Mouse (Mus musculus) limb, embryonic 14.5 days (tissue): Measurements from ENCODE around the gene Spen. TPM values are rescaled to one million over a fixed set of nuclear protein-coding genes. Genes with fewer than 3 reads are reported as not detected.
A peak's percentile ranks its signal among the peaks of the same experiment; 100 is the strongest.

Experiments used
- ATAC-seq: fragments of 200-750 bp; cut with Nextera tagmentation; 2 replicates; pipeline ENCODE4 v1.8.0; 2017; ENCODE audit warnings: low read depth, moderate number of reproducible peaks, moderate TSS enrichment; ENCODE audit not compliant: low FRiP score
- DNase-seq: peaks from one replicate; pipeline ENCODE4 v3.0.0-alpha.2; 2015; ENCODE audit warnings: low spot score
- H3K27ac ChIP-seq: fragments of 300-500 bp; sonication (generic); replicated peaks from 2 replicates; pipeline ENCODE4 v1.5.1; 2014; ENCODE audit warnings: low read depth, mild to moderate bottlenecking, low read length, moderate library complexity, mixed read lengths
- H3K27me3 ChIP-seq: fragments of 300-500 bp; sonication (generic); 2 replicates; pipeline ENCODE4 v1.6.1; 2014; ENCODE audit warnings: low read length, mixed read lengths; ENCODE audit not compliant: control insufficient read depth, insufficient read depth
- H3K36me3 ChIP-seq: fragments of 300-500 bp; sonication (generic); 2 replicates; pipeline ENCODE4 v1.6.1; 2014; ENCODE audit warnings: mild to moderate bottlenecking, low read length, moderate library complexity, mixed read lengths; ENCODE audit not compliant: control insufficient read depth, insufficient read depth
- H3K4me1 ChIP-seq: fragments of 300-500 bp; sonication (generic); 2 replicates; pipeline ENCODE4 v1.6.1; 2014; ENCODE audit warnings: antibody characterized with exemption, low read length, mixed read lengths; ENCODE audit not compliant: control insufficient read depth, insufficient read depth
- H3K4me2 ChIP-seq: fragments of 300-500 bp; sonication (generic); replicated peaks from 2 replicates; pipeline ENCODE4 v1.6.1; 2014; ENCODE audit warnings: low read depth, mild to moderate bottlenecking, low read length, moderate library complexity; ENCODE audit not compliant: severe bottlenecking
- H3K4me3 ChIP-seq: fragments of 300-500 bp; sonication (generic); replicated peaks from 2 replicates; pipeline ENCODE4 v1.5.1; 2014; ENCODE audit warnings: low read length
- H3K9ac ChIP-seq: fragments of 300-500 bp; sonication (generic); 2 replicates; pipeline ENCODE4 v1.6.1; 2014; ENCODE audit warnings: mild to moderate bottlenecking, low read depth, low read length, moderate library complexity; ENCODE audit not compliant: severe bottlenecking
- H3K9me3 ChIP-seq: fragments of 300-500 bp; sonication (generic); 2 replicates; pipeline ENCODE4 v1.6.1; 2016; ENCODE audit warnings: low read length; ENCODE audit not compliant: control insufficient read depth
- POLR2A ChIP-seq: fragments of 200-500 bp; IDR thresholded peaks from 2 replicates; pipeline ENCODE4 v1.8.0; 2012; ENCODE audit warnings: inconsistent platforms, mild to moderate bottlenecking, moderate library complexity, borderline replicate concordance; ENCODE audit not compliant: insufficient read depth, insufficient read length; ENCODE audit errors: extremely low read depth
- WGBS: fragments of 180-500 bp; shearing (Covaris S2); extraction: QIAGEN DNeasy Blood & Tissue Kit; methylation state at CpG from one replicate; pipeline ENCODE4 v1.1.7; 2014; 5-methylcytosine and 5-hydroxymethylcytosine counted together
- polyA plus RNA-seq, 2 experiments: library from polyadenylated mRNA; depleted of rRNA in 1 of 2; stranded (reverse) in 1 of 2; unstranded in 1 of 2; fragments of >200 nt; fragmentation: Nextera tagmentation in 1 of 2; extraction: Ambion mirVana in 1 of 2; gene quantifications; 2 replicates each; pipeline versions ENCODE4 v1.2.1 to v1.2.3; 2012 to 2014

Spen gene
- polyA plus RNA-seq, 2 experiments: 13.1 to 15.9 TPM

GRCm38 (mm10) chr4:141576404-141576803, 38.0 kb upstream of the Spen start:
- H3K4me2 ChIP-seq: no peak overlapping the region
- ATAC-seq: no peak
- H3K36me3 ChIP-seq: peaks cover 39% of the 10 kb centered on the region
- no peaks in the 10 kb centered on the region for H3K27me3 ChIP-seq
- H3K9ac ChIP-seq: no peak overlapping the region
- no peak overlapping the region for H3K4me3 ChIP-seq
- no peak for DNase-seq
- 84% methylated on average over 11 of the region's 11 CpGs for WGBS
- no peak for TF ChIP-seq POLR2A
- no peak overlapping the region for H3K27ac ChIP-seq
- H3K9me3 ChIP-seq: no peaks in the 10 kb centered on the region
- peaks cover 10% of the 10 kb centered on the region for H3K4me1 ChIP-seq

GRCm38 (mm10) chr4:141574789-141575702, 36.6 kb upstream of the Spen start:
- no peaks in the 10 kb centered on the region for H3K27me3 ChIP-seq
- H3K9me3 ChIP-seq: no peaks in the 10 kb centered on the region
- no peak overlapping the region for H3K27ac ChIP-seq
- no peak overlapping the region for H3K4me3 ChIP-seq
- H3K4me2 ChIP-seq: peak overlapping the region; percentile 13; the same call in 1 of the 2 replicates
- H3K9ac ChIP-seq: no peak overlapping the region
- DNase-seq (peak; percentile 90), ATAC-seq (peak; percentile 83)
- peaks cover 26% of the 10 kb centered on the region for H3K36me3 ChIP-seq
- 35% methylated on average over 27 of the region's 27 CpGs for WGBS
- peaks cover 10% of the 10 kb centered on the region for H3K4me1 ChIP-seq
- TF ChIP-seq POLR2A: no peak

GRCm38 (mm10) chr4:141573359-141573966, 35.1 kb upstream of the Spen start:
- Histone ChIP-seq H3K4me3 (no peak overlapping the region), H3K9me3 (no peaks in the 10 kb centered on the region), H3K4me1 (peaks cover 10% of the 10 kb centered on the region), H3K4me2 (no peak overlapping the region), H3K9ac (no peak overlapping the region), H3K27ac (peak overlapping the region; percentile 43), H3K36me3 (peaks cover 12% of the 10 kb centered on the region), H3K27me3 (no peaks in the 10 kb centered on the region)
- DNase-seq (no peak), ATAC-seq (no peak)
- no peak for TF ChIP-seq POLR2A
- WGBS: 53% methylated on average over 6 of the region's 6 CpGs

GRCm38 (mm10) chr4:141572668-141573358, 34.4 kb upstream of the Spen start:
- ATAC-seq (no peak), DNase-seq (no peak)
- Histone ChIP-seq H3K27ac (peak overlapping the region; percentile 43), H3K9ac (no peak overlapping the region), H3K4me1 (peaks cover 10% of the 10 kb centered on the region), H3K27me3 (no peaks in the 10 kb centered on the region), H3K9me3 (no peaks in the 10 kb centered on the region), H3K36me3 (peaks cover 10% of the 10 kb centered on the region), H3K4me3 (no peak overlapping the region), H3K4me2 (no peak overlapping the region)
- TF ChIP-seq POLR2A: no peak
- 69% methylated on average over 7 of the region's 7 CpGs for WGBS

- no peak for DNase-seq
- WGBS: 54% methylated on average over 10 of the region's 10 CpGs
- TF ChIP-seq POLR2A: no peak
- H3K36me3 ChIP-seq: 0 out of 2 replicates have a peak, but pooled peaks cover 4% of the 10 kb centered on the region
- no peak overlapping the region for H3K27ac ChIP-seq
- peaks cover 10% of the 10 kb centered on the region for H3K4me1 ChIP-seq
- H3K9me3 ChIP-seq: no peaks in the 10 kb centered on the region
- no peak overlapping the region for H3K4me3 ChIP-seq
- no peak for ATAC-seq
- no peak overlapping the region for H3K9ac ChIP-seq
- H3K4me2 ChIP-seq: no peak overlapping the region
- H3K27me3 ChIP-seq: no peaks in the 10 kb centered on the region
These were observed 33.5 kb upstream of the Spen start for GRCm38 (mm10) chr4:141571934-141572333.
